Mouse (Mus musculus) skeletal muscle tissue, postnatal 0 days (tissue): ENCODE measurements around the gene Gm7145. TPM values are rescaled to one million over a fixed set of nuclear protein-coding genes. Genes with fewer than 3 reads are reported as not detected.

ENCODE experiments used
- polyA plus RNA-seq: library from polyadenylated mRNA; unstranded; fragments of >200 nt; fragmentation: Nextera tagmentation; extraction: Ambion mirVana; gene quantifications from 2 replicates; pipeline ENCODE4 v1.2.1, GENCODE M21; 2015

The Gm7145 gene
- not detected in 2 replicates for polyA plus RNA-seq

DNA sequence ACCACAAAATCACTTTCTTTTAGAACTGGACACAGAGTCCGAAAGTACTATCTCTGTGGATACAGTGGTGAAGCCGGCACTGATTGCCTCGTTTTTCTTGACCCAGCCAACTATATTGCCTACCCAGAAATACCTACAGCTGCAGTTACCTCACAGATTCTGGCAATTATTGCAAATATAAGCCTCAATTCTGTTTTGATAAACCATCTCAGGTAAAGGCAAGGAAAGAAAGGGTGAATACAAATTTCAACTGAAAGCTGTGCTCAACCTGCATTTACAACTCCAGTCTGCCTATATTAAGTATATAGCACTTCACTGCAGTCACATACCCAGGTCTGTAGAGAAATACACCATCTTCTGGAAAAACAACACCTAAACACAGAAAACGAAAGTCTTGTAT lies at the start of gene Gm7145:
Gm7145 (plus strand) TSS at position 301 of the 400 bp plus-strand sequence.

DNA sequence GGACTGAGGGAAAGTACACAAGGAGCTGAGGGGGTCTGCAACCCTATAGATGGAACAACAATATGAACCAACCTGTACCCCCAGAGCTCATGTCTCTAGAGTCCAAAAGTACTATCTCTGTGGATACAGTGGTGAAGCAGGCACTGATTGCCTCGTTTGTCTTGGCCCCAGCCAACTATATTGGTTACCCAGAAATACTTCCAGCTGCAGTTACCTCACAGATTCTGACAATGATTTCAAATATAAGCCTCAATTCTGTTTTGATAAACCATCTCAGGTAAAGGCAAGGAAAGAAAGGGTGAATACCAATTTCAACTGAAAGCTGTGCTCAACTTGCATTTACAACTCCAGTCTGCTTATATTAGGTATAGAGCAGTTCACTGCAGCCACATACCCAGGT lies 38.0 kb upstream of the Gm7145 start, which contains the start of gene Gm28168:
Gm28168 (plus strand) TSS at position 301 of the 400 bp plus-strand sequence.

Other genes with a start within 250 kb of the Gm7145 start
- gene B020011L13Rik, start 184.8 kb upstream of the Gm7145 start, polyA plus RNA-seq, result not detected in 2 replicates
- gene Gm28360, start 135.9 kb upstream of the Gm7145 start, polyA plus RNA-seq, result not detected in 2 replicates
- not detected in 2 replicates for gene Gm28168, start 37.9 kb upstream of the Gm7145 start, polyA plus RNA-seq
- 0.07 TPM in 1 of 2 replicates, not detected in the other for gene Gm29106, start 210.6 kb downstream of the Gm7145 start, polyA plus RNA-seq